Mouse (Mus musculus): ENCODE data around the gene Gm17490. TPM values are rescaled to one million over a fixed set of nuclear protein-coding genes. Genes with fewer than 3 reads are reported as not detected.

Gm17490 gene
- polyA plus RNA-seq, 1 experiment from 2014 or later, result not detected

- Histone ChIP-seq H3K36me3 (ENCODE audit: control insufficient read depth, insufficient read depth, low read length) (peaks cover 6% of the 10 kb centered on the region), H3K4me3 (replicated peaks; ENCODE audit: low read length) (no peak overlapping the region), H3K9me3 (replicated peaks; ENCODE audit: control insufficient read depth, low read length) (no peaks in the 10 kb centered on the region), H3K27ac (ENCODE audit: low read length) (no peak overlapping the region), H3K4me1 (ENCODE audit: control insufficient read depth, insufficient read depth, low read length) (no peaks in the 10 kb centered on the region), H3K4me2 (ENCODE audit: low read depth, low read length) (no peak overlapping the region), H3K27me3 (ENCODE audit: control insufficient read depth, insufficient read depth, low read length) (no peaks in the 10 kb centered on the region), H3K9ac (ENCODE audit: low read length) (no peak overlapping the region)
- ATAC-seq (ENCODE audit: insufficient read depth, low FRiP score), result no peak
- 87% methylated on average over 4 of the region's 4 CpGs for WGBS
Observed at GRCm38 (mm10) chr2:11579399-11579798, 46.7 kb downstream of the Gm17490 start.

DNA sequence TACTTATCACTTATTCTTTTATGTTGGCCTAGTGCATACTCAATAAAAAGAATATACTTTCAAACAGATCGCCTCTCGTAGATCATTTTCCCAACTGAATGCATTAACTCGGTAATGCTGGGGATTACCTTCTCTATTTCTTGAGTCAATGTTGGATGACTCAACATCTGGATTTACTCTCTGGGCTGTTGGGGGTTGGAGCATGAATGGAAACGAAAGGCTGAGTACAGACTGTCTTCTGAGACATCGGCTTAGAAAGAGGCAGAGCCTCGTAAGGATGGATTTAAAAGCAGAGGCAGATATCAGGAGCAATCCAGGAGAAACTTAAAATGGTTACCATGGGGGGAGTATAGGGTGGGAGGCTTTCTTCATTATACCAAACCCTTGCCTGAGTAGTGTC is 47.9 kb downstream of the Gm17490 start:
- Histone ChIP-seq H3K4me1 (ENCODE audit: control insufficient read depth, insufficient read depth, low read length) (no peaks in the 10 kb centered on the region), H3K4me2 (ENCODE audit: low read depth, low read length) (no peak overlapping the region), H3K4me3 (replicated peaks; ENCODE audit: low read length) (no peak overlapping the region), H3K27me3 (ENCODE audit: control insufficient read depth, insufficient read depth, low read length) (no peaks in the 10 kb centered on the region), H3K27ac (ENCODE audit: low read length) (no peak overlapping the region), H3K9me3 (replicated peaks; ENCODE audit: control insufficient read depth, low read length) (no peaks in the 10 kb centered on the region), H3K36me3 (ENCODE audit: control insufficient read depth, insufficient read depth, low read length) (no peaks in the 10 kb centered on the region), H3K9ac (ENCODE audit: low read length) (no peak overlapping the region)
- no peak for ATAC-seq (ENCODE audit: insufficient read depth, low FRiP score)
- WGBS, result 71% methylated on average over 6 of the region's 6 CpGs

Other genes with a start within 250 kb of the Gm17490 start
- gene Pfkfb3, start 72.2 kb downstream of the Gm17490 start, polyA plus RNA-seq (2015; fragmentation: Nextera tagmentation; extraction: Ambion mirVana), result 16.1 and 20.6 TPM in 2 replicates
- 121 TPM in 2 replicates for gene Rbm17, start 22.1 kb downstream of the Gm17490 start, polyA plus RNA-seq (2015; fragmentation: Nextera tagmentation; extraction: Ambion mirVana)
- not detected in 2 replicates for gene Il2ra, start 16.5 kb upstream of the Gm17490 start, polyA plus RNA-seq (2015; fragmentation: Nextera tagmentation; extraction: Ambion mirVana)
- gene Il15ra, start 79.0 kb upstream of the Gm17490 start, polyA plus RNA-seq (2015; fragmentation: Nextera tagmentation; extraction: Ambion mirVana), result 1.8 and 3.2 TPM in 2 replicates
- gene Fbh1, start 151.3 kb upstream of the Gm17490 start, polyA plus RNA-seq (2015; fragmentation: Nextera tagmentation; extraction: Ambion mirVana), result 120 and 125 TPM in 2 replicates
- 46.3 and 49.2 TPM in 2 replicates for gene Ankrd16, start 151.6 kb upstream of the Gm17490 start, polyA plus RNA-seq (2015; fragmentation: Nextera tagmentation; extraction: Ambion mirVana)